Mouse (Mus musculus): Measurements from ENCODE around the gene Gm42957.

DNA sequence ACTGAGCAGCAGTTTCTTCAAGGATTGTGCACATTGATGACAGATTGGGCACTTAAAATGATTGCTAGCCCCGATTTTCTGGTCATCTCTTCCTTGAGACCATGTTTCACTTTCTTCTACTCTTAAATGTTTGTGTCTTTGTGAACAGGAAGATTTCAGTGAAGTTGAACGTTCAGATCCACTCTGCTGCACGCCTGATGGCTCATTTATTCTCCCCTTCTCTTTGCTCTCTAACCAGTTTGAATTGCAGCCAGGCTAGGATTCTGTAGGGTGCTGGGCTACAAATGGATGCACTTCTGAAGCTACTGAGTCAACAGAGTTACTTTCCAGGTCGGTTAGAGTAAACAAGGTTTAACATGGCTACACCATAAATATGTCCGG, 32.6 kb upstream of the Gm42957 start:
- TF ChIP-seq MAX (IDR thresholded peaks at IDR 0.05; ENCODE audit: low read depth) (no peak), POLR2A (IDR thresholded peaks at IDR 0.05; ENCODE audit: insufficient read length, low read depth) (no peak), USF1 (IDR thresholded peaks at IDR 0.05; ENCODE audit: low read depth) (no peak), MYOD1 (IDR thresholded peaks at IDR 0.05; ENCODE audit: control insufficient read depth in 1 of 3, insufficient read length in 2 of 3, low read depth in 2 of 3) (no peak), E2F4 (IDR thresholded peaks at IDR 0.05; ENCODE audit: insufficient read depth) (no peak), POLR2AphosphoS2 (IDR thresholded peaks at IDR 0.05; ENCODE audit: insufficient read length, low read depth) (no peak)
